Mouse (Mus musculus): Measurements from ENCODE around the gene Dnajc22.
"Not testable (repeated sequence)": the region's sequence is repeated elsewhere in the genome, so short reads cannot be mapped to it uniquely, and the experiment has no call there.

Gene Dnajc22

DNA sequence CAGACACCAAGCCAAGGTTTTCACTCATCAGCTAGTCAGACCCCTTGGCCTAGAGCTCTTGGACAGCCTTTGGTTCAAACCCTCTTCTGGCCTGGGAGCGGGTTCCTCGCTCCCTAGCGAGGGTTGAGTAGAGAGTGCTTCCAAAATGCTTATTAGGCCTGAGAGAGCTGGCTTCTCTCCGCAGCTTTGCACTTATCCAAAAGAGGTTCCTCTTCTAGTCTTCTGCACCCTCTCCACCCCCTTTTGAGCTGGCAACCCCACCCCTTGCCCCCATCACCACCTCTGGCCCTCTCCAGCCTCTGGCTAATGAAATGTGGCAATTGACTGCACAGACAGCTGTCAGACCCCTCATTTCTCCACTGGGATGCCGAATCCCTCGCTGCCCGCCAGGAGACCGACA lies at the start of gene Dnajc22:
TSS of gene Dnajc22 (plus strand) at position 301 of the 400 bp plus-strand sequence.
- no peak for DNase-seq (ENCODE audit: low read depth, low spot score)

DNA sequence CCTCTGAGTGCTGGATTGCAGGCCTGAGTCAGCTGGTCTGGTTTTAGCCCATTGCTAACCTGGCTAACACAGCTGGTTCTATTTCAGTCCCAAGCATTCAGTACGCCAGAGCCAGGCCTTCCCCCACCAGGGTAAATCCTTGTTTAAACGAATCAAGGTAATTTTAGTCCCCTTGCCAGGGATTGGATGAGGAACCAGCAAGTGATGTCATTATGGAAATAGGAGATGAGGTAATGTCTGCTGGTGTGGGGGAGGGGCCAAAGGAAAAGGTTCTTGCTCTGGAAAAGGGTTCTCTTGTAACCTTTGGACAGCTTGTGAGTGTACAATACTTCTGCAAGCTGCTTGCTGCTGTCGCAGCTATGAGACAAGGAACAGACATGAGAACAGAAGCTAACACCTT lies 48.1 kb upstream of the Dnajc22 start:
- no peak for DNase-seq (ENCODE audit: low read depth, low spot score)

DNA sequence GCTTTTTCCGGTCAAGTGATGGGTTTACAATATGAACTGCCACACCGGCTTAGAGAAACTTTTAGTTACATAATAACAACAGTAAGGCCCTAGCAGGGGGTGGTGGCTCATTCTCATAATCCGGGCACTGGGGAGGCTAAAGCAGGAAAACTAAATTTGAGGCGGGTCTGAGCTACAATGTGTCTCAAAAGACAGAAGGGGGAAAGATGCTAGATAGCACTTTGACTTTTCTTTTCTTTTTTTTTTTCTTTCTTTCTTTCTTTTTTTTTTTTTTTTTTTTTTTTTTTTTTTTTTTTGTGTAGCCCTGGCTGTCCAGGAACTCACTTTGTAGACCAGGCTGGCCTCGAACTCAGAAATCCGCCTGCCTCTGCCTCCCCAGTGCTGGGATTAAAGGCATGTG lies 47.2 kb upstream of the Dnajc22 start:
- DNase-seq (ENCODE audit: low read depth, low spot score) = not testable (repeated sequence)

DNA sequence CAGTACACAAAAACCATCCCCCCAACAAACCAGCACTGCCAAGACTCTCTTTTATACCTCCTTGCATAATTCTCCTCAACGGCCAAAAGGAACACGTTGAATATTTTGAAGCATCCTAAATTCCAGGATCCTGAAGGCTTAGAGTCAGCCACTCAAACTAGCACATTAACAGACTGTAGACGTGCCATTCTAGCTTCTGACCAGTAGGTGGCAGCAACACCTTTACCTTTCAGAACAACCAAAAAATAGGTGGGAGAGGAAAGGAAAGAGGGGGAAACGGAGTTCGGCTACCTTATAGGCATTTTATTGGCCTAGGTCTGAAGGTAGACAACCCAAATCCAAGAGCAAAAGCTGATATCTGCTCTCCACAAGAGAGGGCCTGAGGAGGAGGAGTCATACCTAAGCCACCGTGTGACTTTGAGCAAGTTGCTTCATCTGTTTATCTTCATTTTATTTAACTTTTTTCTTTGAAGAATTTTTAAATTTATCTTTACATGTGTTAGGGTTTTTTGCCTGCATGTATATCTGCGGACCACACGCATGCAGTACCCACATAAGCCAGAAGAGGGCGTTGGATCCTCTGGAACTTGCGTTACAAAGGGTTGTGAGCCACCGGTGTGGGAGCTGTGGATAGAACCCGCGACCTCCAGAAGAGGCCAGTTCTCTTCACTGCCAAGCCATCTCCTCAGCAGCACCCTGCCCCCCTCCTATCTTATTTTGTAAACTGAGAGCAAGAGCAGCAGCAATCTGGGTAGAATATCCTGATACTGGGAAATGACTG lies 43.3 kb upstream of the Dnajc22 start:
- DNase-seq (ENCODE audit: low read depth, low spot score) = peak; percentile 75

DNA sequence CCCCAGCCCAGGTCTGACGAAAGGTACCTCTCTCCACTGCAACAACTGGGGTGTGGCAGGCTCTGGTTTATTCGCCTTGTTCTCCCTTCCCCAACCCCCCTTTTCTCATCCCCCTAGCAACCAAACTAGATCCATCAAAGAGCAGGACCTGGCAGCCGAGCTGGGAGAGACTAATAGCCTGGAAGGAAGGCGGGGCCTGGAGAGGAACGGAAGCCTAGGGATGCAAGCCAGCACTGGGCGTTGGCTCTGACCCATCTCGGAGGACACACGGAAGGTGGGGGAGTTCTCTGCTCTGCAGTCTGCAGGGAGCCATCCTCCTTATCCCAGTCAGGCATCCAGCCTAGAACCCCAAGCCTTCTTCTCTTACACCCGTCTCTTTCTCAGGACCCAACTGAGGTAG lies 39.6 kb upstream of the Dnajc22 start:
- no peak for DNase-seq (ENCODE audit: low read depth, low spot score)

DNA sequence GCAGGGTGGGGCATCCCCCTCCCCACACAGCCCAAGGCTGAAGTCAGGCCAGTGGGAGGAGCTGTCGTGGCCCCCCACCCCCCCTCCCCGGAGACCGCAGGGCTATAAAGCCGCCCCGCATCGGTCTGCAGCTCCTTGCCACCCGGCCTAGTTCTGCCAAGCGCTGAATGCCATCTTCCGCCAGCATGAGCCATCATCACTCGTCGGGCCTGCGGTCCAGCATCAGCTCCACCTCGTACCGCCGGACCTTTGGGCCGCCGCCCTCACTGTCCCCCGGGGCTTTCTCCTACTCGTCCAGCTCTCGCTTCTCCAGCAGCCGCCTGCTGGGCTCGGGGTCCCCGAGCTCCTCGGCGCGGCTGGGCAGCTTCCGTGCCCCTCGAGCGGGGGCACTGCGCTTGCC lies 37.9 kb upstream of the Dnajc22 start, which contains the start of gene Prph:
TSS of gene Prph (plus strand) at position 135 of the 400 bp plus-strand sequence.
- DNase-seq (ENCODE audit: low read depth, low spot score) = no peak

DNA sequence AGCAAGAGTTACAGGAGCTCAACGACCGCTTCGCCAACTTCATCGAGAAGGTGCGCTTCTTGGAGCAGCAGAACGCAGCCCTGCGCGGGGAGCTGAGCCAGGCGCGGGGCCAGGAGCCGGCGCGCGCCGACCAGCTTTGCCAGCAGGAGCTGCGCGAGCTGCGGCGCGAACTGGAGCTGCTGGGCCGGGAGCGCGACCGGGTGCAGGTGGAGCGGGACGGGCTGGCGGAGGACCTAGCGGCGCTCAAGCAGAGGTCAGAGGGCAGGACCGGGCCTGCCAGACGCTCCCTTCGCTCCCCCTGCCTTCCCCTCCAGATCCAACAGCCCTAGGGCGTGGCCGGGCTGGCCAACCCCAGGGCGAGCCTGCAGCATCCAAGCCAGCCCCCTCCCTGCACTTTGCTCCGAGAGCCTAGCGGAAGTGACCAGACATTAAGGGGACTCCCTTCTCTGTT lies 37.4 kb upstream of the Dnajc22 start:
- DNase-seq (ENCODE audit: low read depth, low spot score) = peak; percentile 39

DNA sequence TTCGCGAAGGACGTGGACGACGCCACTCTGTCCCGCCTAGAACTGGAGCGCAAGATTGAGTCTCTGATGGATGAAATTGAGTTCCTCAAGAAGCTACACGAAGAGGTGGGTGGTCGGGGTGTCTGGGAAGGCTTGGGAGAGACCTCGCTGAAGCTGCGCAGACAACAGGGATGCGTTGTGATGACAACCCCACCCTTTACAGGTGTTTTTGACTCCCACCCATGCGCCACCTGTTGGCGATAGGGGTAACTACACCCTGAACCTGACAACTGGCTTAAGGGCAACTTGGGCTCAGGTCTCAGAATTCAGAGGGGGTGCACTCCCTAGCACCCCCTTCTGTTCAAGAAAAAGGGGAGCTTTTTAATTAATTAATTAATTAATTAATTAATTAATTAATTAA lies 36.6 kb upstream of the Dnajc22 start:
- DNase-seq (ENCODE audit: low read depth, low spot score) = peak; percentile 53

DNA sequence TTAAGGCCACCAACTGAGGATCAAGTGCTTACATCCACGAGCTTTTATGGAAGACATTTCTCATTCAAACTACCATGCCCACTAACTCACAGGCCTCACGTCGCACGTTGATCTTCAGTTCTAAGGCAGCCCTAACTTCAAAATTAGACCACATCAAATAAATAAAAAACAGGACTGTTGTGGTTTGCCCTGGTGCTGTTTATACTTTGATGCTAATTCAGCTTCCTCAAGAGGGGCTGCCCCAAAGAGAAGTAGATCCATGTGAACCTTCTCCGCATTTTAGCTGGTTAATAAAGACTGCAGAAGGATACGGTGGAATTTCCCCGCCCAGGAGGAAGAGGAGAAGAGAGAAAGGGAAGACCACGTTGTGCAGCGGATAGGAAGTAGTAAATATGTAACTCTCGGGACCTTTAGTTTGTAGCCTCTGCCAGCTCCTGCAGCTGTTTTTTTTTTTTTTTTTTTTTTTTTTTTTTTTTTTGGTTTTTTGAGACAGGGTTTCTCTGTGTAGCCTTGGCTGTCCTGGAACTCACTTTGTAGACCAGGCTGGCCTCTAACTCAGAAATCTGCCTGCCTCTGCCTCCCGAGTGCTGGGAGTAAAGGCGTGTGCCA lies 27.3 kb upstream of the Dnajc22 start:
- DNase-seq (ENCODE audit: low read depth, low spot score) = no peak

DNA sequence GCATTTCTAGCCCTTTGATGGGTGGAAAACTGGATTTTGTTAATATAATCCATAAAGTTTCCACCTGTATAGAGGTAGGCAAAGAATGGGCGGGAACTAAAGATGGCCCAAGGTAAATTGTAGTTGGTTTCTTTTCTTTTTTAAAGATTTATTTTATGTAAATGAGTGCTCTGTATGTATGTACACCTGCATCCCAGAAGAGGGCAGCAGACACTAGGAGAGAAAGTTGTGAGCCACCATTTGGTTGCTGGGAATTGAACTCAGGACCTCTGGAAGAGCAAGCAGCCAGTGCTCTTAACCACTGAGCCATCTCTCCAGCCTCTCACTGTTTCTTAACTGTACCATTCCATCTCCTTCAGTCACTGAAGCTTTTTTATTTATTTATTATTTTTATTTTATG lies 21.0 kb upstream of the Dnajc22 start:
- no peak for DNase-seq (ENCODE audit: low read depth, low spot score)

DNA sequence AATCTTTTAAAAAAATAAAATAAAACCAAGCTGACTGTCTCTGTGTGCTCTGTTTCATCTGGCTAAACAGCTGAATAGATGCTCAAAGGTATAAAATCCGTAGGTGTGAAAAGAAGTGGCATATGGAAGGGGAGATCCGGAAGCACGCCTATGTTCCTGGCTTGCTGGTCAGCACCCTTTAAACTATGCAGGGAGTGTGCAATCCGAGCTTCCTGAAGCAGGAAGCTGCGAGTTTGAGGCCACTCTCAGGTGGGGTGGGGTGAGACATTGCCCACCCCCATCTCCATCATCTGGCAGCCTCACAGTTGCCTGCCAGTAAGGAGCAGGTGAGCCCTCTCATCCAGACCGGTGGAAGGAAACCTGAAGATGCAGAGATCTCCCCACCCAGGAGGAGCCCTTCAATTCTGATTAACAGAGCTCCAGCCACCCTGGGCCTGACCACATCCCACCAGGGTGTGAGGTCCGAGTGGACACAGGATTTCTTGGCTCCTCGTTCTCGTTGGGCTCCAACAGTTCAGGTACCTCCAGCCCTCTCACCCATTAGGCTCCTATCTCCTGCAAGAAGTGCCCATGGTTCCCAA lies 18.9 kb upstream of the Dnajc22 start, which contains the start of gene Troap:
TSS of gene Troap (plus strand) at position 557 of the 581 bp plus-strand sequence.
- DNase-seq (ENCODE audit: low read depth, low spot score) = no peak

DNA sequence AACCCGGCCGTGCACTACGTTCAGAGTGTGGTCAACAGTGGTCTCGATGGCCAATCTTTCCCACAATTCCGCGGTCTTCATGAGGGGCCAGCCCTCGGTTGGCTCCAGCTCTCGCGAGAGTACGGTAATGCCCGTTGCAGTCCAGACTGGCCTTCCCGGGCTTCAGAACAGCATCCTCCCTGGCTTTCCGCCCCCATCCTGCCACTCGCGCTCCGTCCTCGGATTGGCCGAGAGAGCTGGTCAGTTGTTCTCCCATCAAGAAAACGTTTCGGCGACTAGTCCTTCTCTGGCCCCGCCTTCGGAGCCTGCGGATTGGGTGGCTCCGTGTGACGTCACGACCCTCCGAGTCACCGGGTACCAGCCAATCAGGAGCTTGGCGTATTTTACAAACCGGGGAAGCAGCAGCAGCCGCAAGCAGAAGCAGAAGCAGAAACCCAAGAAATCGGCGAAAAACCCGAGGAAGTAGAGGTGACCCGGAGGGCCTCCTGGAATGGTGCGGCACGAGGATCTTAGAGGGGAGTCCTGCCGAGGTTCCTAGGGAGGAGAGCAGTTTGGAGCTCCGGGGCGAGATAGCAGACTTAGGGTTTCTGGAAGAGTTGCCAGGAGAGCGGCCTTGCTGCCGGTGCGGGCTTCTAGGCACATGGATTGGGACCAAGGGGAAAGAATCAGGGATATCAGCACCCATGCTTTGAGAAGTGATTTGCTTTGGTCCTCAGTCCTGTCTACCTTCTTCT lies 18.2 kb upstream of the Dnajc22 start:
- DNase-seq (ENCODE audit: low read depth, low spot score) = peak; percentile 99

DNA sequence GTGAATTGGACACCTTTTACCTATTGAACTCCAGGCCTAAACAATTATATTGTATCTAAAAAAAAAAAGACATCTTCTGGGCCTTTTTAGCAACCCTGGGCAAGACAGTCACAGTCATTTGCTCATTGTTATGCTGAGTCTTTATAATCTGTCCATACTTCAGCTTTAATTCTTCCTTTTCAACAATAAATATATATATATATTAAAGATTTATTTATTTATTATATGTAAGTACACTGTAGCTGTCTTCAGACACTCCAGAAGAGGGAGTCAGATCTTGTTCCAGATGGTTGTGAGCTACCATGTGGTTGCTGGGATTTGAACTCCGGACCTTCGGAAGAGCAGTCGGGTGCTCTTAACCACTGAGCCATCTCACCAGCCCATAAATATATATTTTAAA lies 17.0 kb upstream of the Dnajc22 start:
- DNase-seq (ENCODE audit: low read depth, low spot score) = not testable (repeated sequence)

DNA sequence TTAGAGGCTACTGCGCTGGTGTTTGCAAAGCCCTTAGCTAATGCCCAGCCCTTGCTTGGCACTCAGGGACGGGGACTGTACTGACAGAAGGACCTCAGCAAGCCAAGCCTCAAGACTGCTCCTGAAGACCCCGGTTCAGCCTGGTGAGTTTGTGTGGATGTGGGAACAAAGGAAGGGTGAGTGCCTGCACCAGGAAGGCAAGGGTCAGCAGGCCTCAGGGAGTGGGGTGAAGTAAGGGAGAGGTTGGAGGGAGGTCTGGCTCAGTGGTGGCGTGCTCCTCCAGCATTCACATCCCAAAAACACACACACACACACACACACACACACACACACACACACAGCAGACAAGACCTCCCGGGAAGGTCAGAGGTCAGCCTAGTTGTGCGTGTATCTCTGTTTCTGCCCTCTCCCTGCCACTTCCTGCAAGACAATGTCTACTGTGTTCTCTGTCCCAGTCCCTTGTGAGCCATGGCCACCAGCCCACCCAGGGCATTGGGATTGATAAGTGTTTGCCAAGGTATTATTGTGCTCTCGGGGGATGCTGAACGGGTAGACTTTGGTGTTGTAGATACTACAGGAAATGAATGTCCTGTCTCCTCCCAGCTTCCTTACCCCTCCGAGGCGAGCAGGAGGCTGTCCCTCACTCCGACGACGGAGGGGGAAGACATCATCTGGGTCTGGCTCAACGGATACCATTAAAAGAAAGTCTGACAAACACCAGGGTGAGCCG lies 14.6 kb upstream of the Dnajc22 start:
- no peak for DNase-seq (ENCODE audit: low read depth, low spot score)

DNA sequence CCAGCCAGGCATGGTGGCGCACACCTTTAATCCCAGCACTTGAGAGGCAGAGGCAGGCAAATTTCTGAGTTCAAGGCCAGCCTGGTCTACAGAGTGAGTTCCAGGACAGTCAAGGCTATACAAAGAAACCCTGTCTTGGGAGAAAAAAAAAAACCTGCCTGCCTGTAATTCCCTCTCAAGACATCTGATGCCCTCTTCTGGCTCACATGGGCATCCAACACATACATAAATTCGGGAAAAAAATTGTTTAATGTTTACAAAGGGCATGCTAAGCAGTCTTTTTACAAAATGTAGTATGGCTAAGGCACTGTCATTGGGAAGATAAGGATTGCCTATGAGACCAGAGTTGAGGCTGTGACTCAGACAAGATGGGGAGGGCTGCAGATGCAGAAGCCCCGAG lies 13.2 kb upstream of the Dnajc22 start:
- no peak for DNase-seq (ENCODE audit: low read depth, low spot score)

DNA sequence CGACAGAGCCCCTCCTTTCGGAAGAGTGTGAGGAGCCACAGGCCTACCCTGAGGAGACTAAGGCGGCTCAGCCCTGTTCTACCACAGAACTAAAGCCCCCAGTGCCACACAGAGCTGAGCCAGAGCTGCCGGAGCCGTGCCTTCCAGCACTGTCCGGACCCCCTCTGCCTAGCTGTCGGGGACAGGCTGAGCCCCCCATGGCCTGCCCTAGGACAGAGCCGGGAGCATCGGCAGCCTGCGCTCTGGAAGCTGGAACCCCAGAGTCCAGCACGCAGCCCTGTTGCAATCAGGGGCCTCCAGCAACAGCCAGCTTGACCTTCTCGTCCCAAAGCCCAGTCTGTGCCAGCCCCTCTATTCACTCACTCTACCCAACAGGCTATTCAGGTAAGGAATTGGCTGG lies 10.6 kb upstream of the Dnajc22 start:
- DNase-seq (ENCODE audit: low read depth, low spot score) = no peak

DNA sequence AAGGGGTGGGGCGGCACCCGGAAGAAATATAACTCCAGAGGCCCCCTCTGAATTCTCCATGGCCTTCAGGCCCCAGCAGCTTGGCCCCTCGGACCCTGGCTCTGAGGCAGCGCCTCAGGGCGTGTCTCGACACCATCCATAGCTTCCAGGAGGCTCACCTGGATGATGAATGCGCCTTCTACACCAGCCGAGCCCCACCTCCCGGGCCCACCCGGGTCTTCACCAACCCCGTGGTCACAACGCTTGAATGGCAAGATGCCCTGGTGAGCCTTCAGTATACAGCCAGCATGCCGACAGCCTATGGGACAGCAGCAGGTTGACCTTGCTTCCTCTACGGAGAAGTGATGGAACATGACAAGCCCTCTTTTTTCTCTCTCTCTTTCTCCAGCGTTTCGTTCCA lies 10.1 kb upstream of the Dnajc22 start:
- no peak for DNase-seq (ENCODE audit: low read depth, low spot score)

DNA sequence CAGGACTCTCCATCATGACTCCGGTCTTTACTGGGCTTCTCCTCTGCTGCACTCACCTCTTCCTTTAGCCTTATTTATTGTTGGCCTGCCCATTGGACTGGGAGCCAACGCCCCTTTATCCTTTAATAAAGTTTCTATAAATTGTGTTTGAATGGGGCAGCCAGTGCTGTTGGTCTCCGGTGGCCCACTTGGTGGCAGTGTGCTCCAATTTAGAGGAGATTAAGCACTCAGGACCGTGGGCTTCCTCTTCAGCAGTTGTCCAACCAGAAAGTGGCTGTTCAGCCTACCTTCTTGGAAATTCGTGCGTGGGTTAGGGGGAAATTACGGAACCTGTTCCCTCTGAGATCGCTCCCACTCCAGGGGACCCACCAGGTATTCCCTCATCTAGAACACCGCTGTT lies 9.7 kb upstream of the Dnajc22 start:
- no peak for DNase-seq (ENCODE audit: low read depth, low spot score)

DNA sequence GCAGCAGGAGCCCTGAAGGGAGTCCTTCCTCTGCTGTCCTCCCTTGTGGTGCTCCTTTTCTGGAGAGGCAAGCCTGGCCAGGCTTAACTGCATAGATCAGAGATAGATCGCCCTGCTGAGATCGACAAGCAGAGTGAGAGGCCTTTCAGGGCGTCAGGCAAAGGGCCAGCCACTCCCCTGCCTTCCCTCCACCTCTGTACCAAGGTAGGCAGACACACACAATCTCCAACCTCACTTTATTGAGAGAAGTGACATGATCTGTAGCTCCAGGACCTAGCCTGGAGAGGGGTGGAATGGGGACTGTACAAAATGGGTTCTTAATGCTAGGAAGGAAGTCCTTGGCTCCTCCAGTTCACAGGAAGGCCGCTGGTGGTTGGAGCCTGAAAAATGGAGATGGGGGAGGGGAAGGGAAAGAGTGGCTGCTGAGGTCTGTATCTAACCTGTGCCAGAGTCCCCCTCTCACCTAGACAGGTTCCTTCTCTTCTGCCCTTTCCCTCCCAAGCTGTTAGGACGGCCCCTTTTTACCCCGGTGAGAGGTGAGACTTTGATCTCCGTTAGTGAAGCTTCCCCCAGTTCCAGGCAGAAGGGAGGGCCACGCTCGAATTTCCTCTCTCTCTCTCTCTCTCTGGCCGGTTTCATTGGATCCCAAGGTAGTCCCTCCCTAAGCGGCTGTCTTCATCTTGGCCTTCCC lies 9.0 kb upstream of the Dnajc22 start:
- no peak for DNase-seq (ENCODE audit: low read depth, low spot score)

DNA sequence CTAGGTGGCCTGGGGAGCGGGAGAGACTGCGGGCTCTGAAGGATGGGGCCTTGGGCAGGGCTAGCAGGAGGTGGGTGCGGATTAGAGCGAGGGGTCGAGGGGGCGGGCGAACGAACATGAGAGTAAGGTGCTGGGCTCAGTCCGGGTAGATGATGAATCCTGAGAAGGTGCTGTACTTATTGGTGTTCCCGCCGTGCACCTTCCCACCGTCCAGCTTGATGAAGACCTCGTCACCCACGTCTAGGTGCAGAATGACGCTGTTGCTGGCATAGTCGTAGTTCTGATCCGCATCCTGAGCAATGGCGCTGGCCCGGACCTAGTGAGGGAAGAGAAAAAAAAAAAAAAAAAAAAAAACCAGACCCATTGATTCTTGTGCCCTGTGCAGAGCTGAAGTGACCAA lies 8.4 kb upstream of the Dnajc22 start:
- no peak for DNase-seq (ENCODE audit: low read depth, low spot score)

DNA sequence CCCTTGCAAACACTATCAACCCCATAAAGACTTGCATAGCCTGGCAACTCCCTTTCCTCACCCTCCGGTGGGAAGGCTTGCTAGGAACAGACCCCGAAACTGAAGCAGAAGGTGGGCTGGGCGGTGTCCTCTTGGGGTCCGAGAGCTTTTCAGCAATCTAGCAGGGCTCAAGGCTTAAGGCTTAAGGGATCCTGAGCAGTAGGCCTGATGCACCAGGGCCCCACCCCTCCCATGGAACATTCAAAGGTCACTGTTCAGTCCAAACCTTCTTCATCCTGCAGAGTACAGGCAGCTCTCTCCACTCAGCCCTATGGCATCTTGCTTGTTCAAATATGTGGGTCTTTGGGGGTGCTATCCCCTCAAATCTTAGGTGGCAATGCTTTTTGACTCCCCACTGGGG lies 7.0 kb upstream of the Dnajc22 start:
- no peak for DNase-seq (ENCODE audit: low read depth, low spot score)

All from mesoderm, embryonic 11.5 days (tissue).